Mouse (Mus musculus) kidney, postnatal 10 days (tissue): ENCODE measurements at regions not wholly inside any gene's neighbourhood (a gene's known extent, or its start where the extent isn't known, plus 50 kb on each side); places are given as distances from the start of the nearest gene placed in this dataset.
"Not testable (repeated sequence)": the region's sequence is repeated elsewhere in the genome, so short reads cannot be mapped to it uniquely, and the experiment has no call there.

Experiments used
- DNase-seq: peaks from one replicate; pipeline ENCODE4 v3.0.0; 2021; ENCODE audit warnings: mixed read lengths

DNA sequence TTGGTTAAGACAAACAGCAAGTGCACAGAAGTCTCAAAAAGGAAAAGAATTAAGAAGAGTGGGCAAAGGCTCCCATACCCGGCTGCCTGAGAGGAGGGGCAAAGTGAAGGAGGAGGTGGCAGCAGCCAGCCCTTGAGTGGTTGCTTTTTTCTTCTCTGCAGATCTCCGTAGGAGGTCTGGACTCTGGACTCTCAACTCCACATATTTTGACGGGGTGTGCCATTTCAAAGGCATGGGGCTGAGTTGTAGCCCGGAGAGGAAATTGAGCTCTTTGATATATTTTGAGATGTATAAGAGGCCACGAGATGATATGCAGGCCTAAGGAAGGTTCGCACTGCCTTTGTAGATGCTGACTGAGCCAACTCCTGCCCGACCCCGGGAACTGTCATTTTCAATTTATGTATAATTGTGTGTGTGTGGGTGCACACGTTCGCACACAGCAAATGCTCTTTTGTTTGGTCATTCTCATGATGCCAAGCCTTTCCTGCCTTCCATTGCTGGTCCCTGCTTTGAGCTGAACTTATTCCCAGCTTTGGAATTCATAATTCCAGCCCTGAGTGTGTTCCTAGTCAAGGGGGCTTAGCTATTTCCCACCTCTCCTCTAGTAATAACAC is 56.4 kb downstream of the Cxcr4 start:
- DNase-seq, result peak; percentile 7

DNA sequence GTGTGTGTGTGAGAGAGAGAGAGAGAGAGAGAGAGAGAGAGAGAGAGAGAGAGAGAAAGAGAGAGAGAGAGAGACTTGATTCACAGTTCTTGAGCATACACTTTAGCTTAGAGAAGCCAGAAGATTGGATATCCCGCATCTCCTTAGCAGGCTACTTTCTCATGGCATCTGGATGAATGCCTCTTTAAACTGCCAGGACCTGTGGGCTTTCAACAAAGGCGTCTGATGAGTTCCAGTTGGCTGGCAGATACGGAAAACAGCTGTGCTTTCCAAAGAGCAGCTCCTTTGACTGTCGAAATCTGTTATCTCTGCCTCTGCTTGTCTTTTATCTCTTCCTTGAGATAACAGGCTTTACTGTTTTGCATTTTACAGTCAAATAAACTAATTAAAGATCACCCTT is 59.5 kb downstream of the Cxcr4 start:
- peak; percentile 16 for DNase-seq

DNA sequence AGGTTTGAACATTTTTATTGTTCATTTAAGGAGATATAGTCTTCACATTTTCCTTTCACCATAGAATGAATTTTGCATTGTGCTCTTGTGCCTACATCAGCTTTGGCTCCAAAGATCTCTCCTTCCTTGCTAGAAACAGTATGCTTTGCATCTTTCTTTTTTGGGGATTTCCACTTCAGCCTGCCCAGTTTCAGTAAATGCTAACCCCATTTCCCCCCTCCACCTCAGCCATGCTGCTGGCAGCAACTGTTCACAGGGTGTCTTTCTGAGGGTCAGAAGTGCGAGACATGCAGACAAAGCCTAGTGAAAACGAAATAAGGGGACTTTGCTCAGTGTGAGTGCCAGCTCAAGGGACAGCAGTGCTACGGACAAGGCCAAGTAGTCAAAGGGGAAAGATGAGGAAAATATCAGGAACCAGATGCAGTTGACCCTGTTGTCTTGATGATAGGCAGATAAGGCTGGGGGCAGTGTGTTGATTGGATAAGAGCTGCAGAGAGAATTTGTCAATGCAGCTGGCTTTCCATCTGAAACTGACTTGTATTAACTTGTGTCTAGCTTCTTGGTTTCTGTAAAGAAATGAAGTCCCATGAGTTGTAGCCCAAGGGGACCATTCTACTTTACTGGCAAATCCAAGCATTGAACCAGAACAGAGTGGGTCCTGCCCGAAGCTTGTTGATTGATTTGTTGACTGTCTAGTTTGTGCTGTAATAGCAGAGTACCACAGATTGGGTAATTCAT is 62.1 kb downstream of the Cxcr4 start:
- no peak for DNase-seq

DNA sequence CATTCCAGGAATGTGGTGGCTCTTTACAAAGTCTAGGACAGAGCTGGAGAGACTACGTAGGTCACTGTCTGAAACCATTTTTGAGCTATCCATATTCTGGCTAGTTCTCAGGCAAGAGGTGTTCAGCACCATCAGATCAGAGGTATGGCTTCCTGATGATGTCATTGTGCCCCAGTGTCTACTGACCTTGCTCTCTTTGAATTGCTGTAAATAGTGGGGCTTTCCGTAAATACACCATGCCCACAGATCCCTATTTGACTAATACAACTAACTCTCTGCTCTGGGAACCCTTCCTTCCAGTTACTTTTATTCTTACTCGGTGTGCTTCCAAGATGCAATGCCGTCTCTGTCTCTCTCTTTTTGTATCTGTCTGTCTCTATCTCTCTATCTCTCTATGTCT is 72.9 kb downstream of the Cxcr4 start:
- no peak for DNase-seq

DNA sequence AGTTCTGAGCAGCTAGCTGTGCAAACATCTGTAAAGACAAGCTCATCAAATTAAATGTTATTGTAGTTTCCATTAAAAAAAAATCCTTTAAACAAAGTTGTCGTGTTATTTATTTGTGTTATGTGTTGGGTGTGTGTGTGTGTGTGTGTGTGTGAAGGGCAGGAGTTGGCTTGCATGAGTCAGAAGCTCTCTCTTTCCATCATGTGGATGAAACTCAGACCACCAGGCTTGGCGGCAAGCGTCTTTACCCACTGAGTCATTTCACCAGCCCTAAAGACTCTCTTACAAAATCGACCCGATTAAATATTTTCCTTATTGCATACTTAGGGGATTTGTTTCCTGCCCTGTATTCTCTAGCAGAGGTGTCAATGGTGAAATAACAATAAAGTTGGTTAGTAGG is 73.6 kb downstream of the Cxcr4 start:
- DNase-seq, result no peak

DNA sequence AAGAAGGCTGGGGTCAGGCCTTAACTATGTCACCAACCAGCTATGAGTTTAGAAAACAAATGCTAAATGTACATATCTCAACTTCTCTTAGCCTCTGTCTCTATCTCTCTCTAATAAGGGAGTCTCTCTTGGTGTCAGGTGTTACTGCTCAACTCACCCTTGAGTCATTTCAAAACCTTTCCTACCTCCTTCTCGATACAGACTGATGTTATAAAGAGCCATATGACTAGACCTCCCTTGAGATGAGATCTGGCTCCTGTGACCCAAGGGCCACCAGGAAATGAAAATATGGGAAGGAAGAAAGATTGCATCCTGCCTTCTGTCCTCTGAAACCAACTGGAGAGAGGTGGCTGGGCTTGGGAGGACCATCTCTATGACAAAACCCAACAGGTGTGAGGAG is 74.7 kb downstream of the Cxcr4 start:
- no peak for DNase-seq

DNA sequence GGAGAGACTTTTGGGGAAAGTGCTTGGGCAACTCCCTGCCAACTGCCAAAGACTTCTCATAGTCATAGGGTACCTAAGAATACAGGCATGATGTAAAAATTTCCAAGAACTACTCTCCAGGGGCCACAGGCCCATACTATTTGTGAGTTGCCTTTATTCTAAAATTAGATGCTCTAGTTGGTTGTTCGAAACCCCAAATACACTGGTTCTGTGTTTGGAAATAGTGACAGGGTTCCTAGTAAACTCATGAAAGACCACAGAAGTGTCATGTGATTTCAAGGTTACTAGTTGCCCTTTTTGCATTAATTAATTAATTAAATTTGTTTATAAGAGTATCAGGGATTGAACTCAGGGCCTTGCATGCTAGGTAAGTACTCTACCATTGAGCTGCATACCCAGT is 77.8 kb downstream of the Cxcr4 start:
- DNase-seq, result no peak

DNA sequence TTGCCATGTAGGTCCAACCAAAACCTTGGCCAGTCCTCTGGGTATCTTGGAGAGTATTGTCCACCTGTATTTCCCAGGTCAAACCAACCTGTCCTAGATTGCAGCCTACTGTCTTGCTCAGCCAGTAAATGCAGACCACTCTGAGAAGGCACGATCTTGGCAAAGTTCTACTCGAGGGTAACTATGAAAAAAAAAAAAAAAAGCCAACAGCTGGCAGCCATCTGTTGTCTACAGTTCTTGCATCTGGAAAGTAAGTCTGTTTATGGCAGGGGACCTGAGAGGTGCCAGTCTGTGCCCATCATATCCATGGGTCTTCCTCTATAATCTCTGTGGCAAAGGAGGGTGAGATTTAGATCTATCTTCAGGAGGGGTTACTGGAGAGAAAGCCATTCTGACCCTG is 78.2 kb downstream of the Cxcr4 start:
- no peak for DNase-seq

DNA sequence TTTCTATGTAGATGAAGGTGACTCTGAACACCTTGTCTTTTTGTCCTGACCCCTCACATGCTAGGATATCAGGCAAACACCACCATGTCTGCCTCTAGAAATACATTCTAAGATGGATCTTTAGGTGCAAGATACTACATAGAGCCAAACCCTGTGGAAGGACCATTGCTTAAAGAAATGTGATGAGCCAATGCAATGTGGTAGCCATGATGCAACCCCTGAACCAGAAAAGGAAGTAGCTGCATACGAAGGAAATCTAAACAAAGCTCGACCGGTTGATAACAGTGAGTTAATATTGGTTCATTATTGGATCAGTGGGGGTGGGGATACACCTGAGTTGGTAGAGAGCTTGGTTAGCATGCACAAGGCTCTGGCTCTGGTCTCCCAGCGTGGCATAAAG is 78.9 kb downstream of the Cxcr4 start:
- no peak for DNase-seq

DNA sequence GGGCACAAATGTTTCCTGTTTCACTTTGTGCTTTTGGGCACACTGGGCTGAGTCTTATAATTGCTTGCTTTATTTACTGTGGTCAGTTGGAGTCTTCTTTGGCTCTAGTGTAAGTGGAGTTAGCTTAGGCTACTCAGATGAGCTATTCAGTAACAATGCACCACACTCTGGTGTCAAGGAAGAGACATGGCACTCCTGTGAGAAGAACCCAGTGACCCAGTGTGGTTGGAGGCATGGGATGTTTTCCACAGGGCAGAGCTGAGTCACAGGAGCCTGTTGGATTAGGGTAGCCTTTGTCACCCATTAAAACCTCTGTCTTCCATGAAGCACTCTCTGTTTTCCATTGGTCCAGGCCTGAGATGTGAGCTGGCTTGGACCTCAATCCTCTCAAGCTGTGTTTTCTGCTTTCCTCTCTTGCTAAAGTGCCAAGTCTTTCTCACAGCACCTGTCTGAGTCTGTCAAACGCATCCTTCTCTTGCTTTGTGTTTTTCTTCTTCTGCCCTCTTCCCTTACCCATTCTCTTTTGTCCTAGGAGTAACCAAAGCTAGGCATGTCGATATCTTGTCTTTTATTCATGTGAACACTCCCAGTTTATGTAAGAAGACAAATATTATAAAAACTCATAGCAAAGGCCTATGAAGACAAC is 83.2 kb downstream of the Cxcr4 start:
- no peak for DNase-seq

DNA sequence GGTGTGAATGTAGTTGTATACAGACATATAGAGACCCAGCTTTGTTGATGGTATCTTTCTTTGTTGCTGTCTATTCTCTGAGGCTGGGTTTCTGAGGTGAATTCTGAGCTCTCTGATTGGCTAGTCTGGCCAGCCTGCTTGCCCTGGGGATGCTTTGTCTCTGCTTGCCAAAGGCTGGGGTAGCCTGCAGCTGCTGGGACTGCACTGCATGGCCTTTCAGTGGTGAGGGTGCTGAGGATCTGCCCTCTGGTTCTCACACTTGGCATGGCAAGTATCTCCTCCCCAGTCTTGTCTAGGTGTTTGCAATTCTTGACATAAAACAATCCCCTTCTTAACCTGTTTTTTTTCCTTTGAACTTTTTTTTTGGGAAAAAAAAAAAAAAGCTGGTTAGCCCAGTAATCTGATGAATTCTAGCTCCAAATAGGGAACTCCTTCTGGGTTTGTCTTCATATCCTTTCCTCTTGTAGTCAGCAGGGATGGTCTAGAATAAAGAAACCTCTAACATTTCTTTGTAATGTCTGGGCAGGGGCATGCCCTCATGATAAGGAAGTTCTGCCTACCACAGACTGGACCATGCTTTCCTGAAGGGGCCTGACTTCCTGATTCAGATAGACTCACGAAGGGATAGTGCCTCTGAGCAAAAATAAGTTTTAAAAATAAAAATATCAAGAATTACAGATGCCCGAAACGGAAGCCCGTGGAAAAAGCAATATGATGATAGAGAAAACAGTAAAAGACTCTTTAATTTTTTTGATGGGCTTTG is 85.4 kb downstream of the Cxcr4 start:
- no peak for DNase-seq

DNA sequence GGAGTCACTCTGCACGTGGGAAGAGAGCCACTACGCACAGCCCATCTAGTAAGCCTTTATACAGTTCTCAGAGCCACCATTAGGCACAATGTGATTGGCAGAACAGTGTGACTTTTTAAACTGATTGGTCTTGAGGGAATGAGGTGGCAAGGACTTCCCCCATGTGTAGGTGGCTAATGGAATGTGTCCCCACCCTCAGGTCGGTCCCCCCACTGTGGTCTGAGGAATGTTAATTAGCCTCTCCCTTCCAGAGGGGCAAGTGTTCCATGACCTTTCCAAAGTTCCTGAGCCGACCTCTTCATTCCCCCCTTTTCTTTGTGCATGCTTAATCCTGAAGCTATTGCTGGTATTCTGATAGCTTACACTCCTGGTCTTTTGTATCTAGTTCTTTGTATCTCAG is 87.2 kb upstream of the Dars start:
- DNase-seq, result no peak

DNA sequence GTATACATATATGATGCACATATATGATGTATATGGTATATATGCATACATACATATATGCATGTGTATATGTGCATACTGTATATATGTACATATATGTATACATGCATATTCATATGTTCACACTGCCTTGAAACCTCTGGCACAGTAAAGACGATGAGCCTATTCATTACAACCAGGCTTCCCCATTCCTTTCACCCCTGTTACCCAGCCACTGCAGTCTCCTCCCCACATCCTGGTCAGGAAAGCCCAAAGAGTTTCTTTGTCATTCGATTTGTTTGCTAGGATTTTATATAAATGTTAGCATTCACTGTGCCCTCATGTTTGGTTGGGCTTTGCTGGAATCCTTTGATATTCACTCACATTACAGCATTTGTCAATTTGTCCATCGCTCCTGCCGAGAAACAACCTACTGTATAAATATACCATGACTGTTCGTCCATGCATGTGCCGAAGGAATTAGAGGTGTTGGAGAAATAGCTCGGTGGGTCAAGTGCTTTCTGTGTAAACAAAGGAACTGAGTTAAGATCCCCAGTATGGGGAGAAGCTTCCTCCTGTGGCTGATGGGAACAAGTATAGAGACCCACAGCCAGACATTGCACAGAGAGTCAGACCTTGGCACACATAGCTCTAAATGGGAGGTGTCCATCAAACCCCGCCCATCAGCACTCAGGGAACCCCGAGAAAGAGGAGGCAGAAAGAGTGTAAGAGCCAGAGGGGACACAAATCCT is 81.0 kb upstream of the Dars start:
- DNase-seq, result no peak

DNA sequence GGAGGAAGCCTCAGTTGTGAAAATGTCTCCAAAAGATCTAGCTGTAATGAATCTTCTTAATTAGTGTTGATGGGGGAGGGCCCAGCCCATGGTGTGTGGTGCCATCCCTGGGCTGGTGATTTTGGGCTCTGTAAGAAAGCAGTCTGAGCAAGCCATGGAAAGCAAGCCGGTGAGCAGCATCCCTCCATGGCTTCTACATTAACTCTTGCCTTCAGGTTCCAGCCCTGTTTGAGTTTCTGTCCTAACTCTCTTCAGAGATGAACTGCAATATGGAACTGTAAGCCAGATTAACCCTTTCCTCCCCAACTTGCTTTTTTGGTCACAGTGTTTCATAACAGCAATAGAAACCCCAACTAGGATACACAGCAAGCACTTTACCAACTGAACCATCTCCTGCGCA is 75.1 kb upstream of the Dars start:
- DNase-seq, result no peak

DNA sequence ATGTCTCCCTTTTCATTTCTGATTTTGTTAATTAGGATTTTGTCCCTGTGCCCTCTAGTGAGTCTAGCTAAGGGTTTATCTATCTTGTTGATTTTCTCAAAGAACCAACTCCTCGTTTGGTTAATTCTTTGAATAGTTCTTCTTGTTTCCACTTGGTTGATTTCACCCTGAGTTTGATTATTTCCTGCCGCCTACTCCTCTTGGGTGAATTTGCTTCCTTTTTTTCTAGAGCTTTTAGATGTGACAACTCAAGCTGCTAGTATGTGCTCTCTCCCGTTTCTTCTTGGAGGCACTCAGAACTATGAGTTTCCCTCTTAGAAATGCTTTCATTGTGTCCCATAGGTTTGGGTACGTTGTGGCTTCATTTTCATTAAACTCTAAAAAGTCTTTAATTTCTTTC is 70.0 kb upstream of the Dars start:
- DNase-seq, result not testable (repeated sequence)

DNA sequence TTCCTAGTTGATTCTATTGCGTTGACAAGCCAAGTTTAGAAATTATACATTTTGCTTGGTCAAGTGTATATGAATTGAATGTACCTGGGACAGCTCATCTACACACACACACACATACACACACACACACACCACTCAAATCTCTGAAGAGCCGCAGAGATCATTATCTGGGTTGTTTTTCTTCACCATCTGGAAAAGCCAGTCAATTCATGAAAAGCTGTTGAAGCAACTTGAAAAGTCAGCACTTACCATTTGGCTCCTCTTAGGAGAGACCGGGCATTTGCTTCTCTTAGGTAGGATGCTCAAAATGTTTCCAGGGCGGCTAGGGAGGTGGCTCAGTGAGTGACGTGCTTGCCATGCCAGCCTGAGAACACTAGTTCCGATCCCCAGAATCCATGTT is 61.2 kb upstream of the Dars start:
- DNase-seq, result no peak

DNA sequence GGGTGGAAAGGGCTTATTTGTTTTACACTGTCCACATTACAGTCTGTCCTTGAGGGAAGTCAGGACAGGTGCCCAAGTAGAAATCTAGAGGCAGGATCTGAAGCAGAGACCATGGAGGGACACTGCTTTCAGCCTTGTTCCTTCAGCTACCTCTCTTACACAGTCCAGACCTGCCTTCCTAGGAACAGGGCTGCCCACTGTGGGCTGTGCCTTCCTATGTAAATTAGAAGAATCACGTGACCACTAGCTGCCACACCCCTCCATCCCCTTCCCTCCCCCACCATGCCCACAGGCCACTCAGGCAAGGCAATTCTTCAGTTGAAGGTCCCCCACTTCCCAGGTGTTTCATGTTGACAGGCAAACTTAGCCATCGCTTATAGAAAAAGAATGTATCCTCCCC is 60.5 kb upstream of the Dars start:
- DNase-seq, result no peak

DNA sequence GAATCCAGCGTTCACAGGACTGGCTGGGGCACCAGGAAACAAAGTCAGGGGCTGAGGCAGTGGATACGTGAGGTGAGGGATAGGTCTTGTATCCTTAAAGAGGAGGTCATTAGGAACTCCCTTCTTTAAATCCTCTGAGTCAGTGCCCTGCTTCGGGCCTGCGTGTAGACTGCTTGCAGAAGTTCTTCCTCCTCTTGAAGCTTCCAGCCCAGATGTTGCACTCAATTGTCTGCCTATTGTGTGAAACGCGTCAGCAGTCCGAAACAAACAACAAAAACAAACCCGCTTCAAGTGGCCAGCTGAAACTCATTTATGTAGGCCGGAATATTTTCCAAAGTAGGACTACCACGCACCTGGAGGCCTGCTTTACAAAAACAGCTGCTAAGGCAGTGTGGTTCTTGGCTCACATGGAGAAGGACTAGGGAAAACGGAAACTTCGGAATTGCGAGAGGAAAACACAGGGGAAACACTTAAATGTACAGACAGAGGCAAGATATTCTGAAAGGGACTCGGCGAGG is 55.6 kb upstream of the Dars start:
- no peak for DNase-seq

DNA sequence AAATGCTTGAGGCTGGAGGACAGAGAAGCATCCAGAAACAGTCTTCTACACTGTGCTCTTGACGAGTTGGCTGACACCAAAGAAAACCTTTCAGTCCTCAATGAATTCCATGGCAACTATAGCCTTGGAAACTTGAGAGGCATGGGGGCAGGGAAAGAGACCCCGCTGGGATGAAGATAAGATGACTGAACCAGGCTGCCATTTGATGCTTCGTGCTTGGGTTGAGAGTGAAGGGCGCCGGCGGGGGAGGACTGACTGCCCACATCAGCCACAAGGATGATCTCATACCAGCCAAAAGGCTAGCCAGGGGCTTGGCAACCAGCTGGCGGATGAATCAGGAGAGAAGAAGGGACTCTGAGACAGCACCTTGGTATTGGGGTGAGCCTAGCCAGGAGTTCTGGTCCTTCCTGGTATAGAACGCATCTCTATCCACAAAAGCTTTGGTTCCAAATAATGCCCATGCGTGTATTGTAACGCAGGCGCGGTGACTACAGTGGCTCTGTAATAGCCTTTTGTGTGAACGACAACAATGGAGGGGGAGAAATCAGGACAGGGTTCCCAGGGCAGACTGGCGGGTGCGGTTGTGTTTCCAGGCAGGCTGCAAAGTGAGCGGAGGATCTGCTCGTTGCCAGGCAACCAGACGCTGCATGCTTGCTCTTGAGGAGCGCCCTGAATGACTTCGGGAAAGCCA is 55.0 kb upstream of the Dars start:
- peak; percentile 79 for DNase-seq

DNA sequence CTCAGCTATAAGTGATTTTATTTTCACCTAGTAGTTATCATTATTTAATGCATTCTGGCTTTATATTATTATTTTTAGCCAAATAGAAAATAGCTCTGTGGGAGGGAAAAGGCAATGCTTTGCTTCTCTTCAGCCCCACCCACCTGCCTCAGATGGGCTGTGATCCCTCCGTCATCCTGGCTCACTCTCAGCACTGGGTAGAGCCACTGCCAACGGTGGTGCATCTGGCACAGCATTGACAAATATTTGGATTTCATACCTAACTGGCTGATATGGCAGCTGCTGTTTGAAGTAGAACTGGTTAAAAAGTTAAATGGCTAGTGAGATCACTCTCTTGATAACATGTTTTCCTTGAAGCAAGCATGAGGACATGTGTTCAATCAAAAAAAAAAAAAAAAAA is 53.6 kb upstream of the Dars start:
- no peak for DNase-seq

DNA sequence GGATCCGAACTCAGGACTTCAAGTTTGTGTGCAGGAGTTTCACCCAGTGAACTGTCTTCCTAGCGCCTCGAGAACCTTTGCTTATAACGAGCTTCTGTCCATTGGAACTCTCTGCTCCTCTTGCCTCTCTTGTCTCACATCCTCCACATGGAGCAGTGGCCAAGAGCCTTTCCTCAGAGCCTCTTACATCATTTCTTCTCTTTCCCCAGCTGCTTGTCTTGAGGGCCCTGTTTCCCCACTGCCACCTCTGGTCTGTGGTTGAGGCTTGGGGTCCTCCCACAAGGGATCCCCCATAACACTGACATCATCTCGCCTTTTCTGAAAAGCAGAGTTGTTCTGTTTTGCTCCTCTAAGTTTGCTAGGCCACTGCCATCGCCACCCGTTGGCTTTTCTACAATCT is 51.9 kb upstream of the Dars start:
- DNase-seq, result no peak
